Comparison of ENCODE assay signal across 10 mouse cellular contexts in genomic region chr19:20836055-20836845, GRCm38 (mm10).
DNase-seq lines count a peak whose midpoint lies in the region; TF ChIP-seq lines count a peak whose summit lies in the region.
"Had no signal": no experiment of that assay in that cellular context is flagged by ENCODE, and none has a peak within 500 bp of the region (broad histone marks: within the 10 kb centered on the region; RNA-seq: fewer than 3 reads in every experiment).

No protein-coding gene starts in this region.

- no peaks in the 10 kb centered on the region for H3K27me3 ChIP-seq in cerebellum, adult 2 months (ENCODE audit: control insufficient read depth, insufficient read depth, low read length)
- H3K27me3 ChIP-seq: midbrain, embryonic 13.5 days; stomach, embryonic 15.5 days had no signal

- H3K4me3 ChIP-seq in cerebellum, adult 2 months (replicated peaks; ENCODE audit: insufficient read depth, low read depth, low read length) = no peak overlapping the region
- H3K4me3 ChIP-seq in layer of hippocampus, adult 2 months = no peak overlapping the region
- H3K4me3 ChIP-seq: midbrain, embryonic 13.5 days; stomach, embryonic 15.5 days had no signal

- H3K27ac ChIP-seq in cerebellum, adult 2 months (ENCODE audit: insufficient read depth, low read length) = no peak overlapping the region
- no peak overlapping the region for H3K27ac ChIP-seq in layer of hippocampus, adult 2 months
- H3K27ac ChIP-seq: midbrain, embryonic 13.5 days; stomach, embryonic 15.5 days had no signal

- H3K4me1 ChIP-seq in cerebellum, adult 2 months (ENCODE audit: control insufficient read depth, insufficient read depth, low read length) = no peaks in the 10 kb centered on the region
- H3K4me1 ChIP-seq: stomach, embryonic 15.5 days had no signal

- peak; percentile 3 to 4 for DNase-seq in cerebellum, postnatal 14 days
- no peak for DNase-seq in cerebellum, adult 2 months
- DNase-seq in layer of hippocampus, postnatal 10 days (ENCODE audit: low spot score in 2 of 2) = peak; percentile 7 to 20
- DNase-seq in layer of hippocampus, adult 2 months (ENCODE audit: low spot score in 2 of 2) = no peak
- peak; percentile 17 to 35 for DNase-seq in heart, adult 9 months (ENCODE audit: low spot score in 2 of 2)
- peak; percentile 13 for DNase-seq in lung, postnatal 36 days
- DNase-seq in thymus, postnatal 14 days = no peak
- DNase-seq in B cell, adult 2 months = no peak

- WGBS in cerebellum, adult 2 months = 48% methylated on average over 9 of the region's 9 CpGs

- TF ChIP-seq POLR2A in cerebellum, adult 2 months (IDR thresholded peaks at IDR 0.05; ENCODE audit: borderline replicate concordance, insufficient read depth, low read length) = no peak

- no peak for TF ChIP-seq CTCF in cerebellum, adult 2 months (IDR thresholded peaks at IDR 0.05; ENCODE audit: borderline replicate concordance, insufficient read depth, low read depth, low read length)
- no peak for TF ChIP-seq CTCF in layer of hippocampus, adult 2 months (conservative IDR thresholded peaks at IDR 0.05)

Comparison
In these comparisons a context has a peak if more than half of its experiments do, and no peak if none do; other contexts are left out.
1. DNase-seq: peak in cerebellum, postnatal 14 days (2 of 2), layer of hippocampus, postnatal 10 days (2 of 2), heart, adult 9 months (2 of 2) and lung, postnatal 36 days (single experiment); none in cerebellum, adult 2 months (0 of 2), layer of hippocampus, adult 2 months (0 of 2), thymus, postnatal 14 days (single experiment) and B cell, adult 2 months (0 of 2).